Mouse (Mus musculus) heart, embryonic 11.5 days (tissue): Measurements from ENCODE around the gene Fam240a. TPM values are rescaled to one million over a fixed set of nuclear protein-coding genes. Genes with fewer than 3 reads are reported as not detected.

ENCODE experiments used
- ATAC-seq: fragments of 200-750 bp; cut with Nextera tagmentation; replicated peaks from 2 replicates; pipeline ENCODE4 v1.8.0; 2017; ENCODE audit warnings: moderate library complexity; ENCODE audit not compliant: insufficient number of reproducible peaks, low FRiP score, low TSS enrichment
- H3K27ac ChIP-seq: fragments of 300-500 bp; sonication (generic); 2 replicates; pipeline ENCODE4 v1.5.1; 2014; ENCODE audit warnings: mild to moderate bottlenecking, low read depth, low read length
- H3K27me3 ChIP-seq: fragments of 300-500 bp; sonication (generic); 2 replicates; pipeline ENCODE4 v1.6.1; 2014; ENCODE audit warnings: mild to moderate bottlenecking, low read length, mixed read lengths; ENCODE audit not compliant: control insufficient read depth, insufficient read depth
- H3K36me3 ChIP-seq: fragments of 300-500 bp; sonication (generic); 2 replicates; pipeline ENCODE4 v1.6.1; 2014; ENCODE audit warnings: mild to moderate bottlenecking, low read length, moderate library complexity, mixed read lengths; ENCODE audit not compliant: control insufficient read depth, insufficient read depth
- H3K4me1 ChIP-seq: fragments of 300-500 bp; sonication (generic); 2 replicates; pipeline ENCODE4 v1.6.1; 2014; ENCODE audit warnings: low read length; ENCODE audit not compliant: control insufficient read depth, insufficient read depth
- H3K4me2 ChIP-seq: fragments of 300-500 bp; sonication (generic); 2 replicates; pipeline ENCODE4 v1.6.1; 2014; ENCODE audit warnings: mild to moderate bottlenecking, moderate library complexity
- H3K4me3 ChIP-seq: fragments of 300-500 bp; sonication (generic); 2 replicates; pipeline ENCODE4 v1.5.1; 2014; ENCODE audit warnings: low read depth, low read length
- H3K9ac ChIP-seq: fragments of 300-500 bp; sonication (generic); 2 replicates; pipeline ENCODE4 v1.6.1; 2014; ENCODE audit warnings: mild to moderate bottlenecking, low read depth, low read length, moderate library complexity
- H3K9me3 ChIP-seq: fragments of 300-500 bp; sonication (generic); replicated peaks from 2 replicates; pipeline ENCODE4 v1.6.1; 2016; ENCODE audit warnings: low read length; ENCODE audit not compliant: control insufficient read depth
- WGBS: fragments of 180-500 bp; shearing (Covaris S2); extraction: QIAGEN DNeasy Blood & Tissue Kit; methylation state at CpG from one replicate; pipeline ENCODE4 v1.1.7; 2014; ENCODE audit not compliant: insufficient replicate concordance; 5-methylcytosine and 5-hydroxymethylcytosine counted together
- polyA plus RNA-seq: library from polyadenylated mRNA; unstranded; fragments of >200 nt; fragmentation: Nextera tagmentation; extraction: Ambion mirVana; gene quantifications from 2 replicates; pipeline ENCODE4 v1.2.1, GENCODE M21; 2014

Fam240a gene
- polyA plus RNA-seq, 1 experiment from 2014 or later: not detected

- peaks cover 11% of the 10 kb centered on the region; the same call in 1 of the 2 replicates for H3K4me1 ChIP-seq
- under 1% methylated on average over 55 of the region's 57 CpGs for WGBS
- ATAC-seq: peak; percentile 44; the same call in 1 of the 2 replicates
- no peaks in the 10 kb centered on the region for H3K36me3 ChIP-seq
- H3K4me2 ChIP-seq: peak within 1 kb of the TSS; percentile 96
- H3K9me3 ChIP-seq: no peaks in the 10 kb centered on the region
- H3K27me3 ChIP-seq: peaks cover 41% of the 10 kb centered on the region
- H3K9ac ChIP-seq: peak within 1 kb of the TSS; percentile 67
- H3K27ac ChIP-seq: no peak within 1 kb of the TSS
- peak within 1 kb of the TSS; percentile 67 for H3K4me3 ChIP-seq
Measured at GRCm38 (mm10) chr9:110879998-110880561, 36.6 kb downstream of the Fam240a start, which contains the start of gene Tmie. Gene Tmie (minus strand): TSS chr9:110880113.

GRCm38 (mm10) chr9:110879191-110879920, 37.3 kb downstream of the Fam240a start, which contains the start of gene Als2cl:
Gene Als2cl (plus strand): TSS chr9:110879870.
- Histone ChIP-seq H3K4me1 (peaks cover 11% of the 10 kb centered on the region; the same call in 1 of the 2 replicates), H3K9me3 (no peaks in the 10 kb centered on the region), H3K27ac (no peak within 1 kb of the TSS), H3K4me2 (peak within 1 kb of the TSS; percentile 96), H3K4me3 (peak within 1 kb of the TSS; percentile 67), H3K9ac (peak within 1 kb of the TSS; percentile 67), H3K27me3 (peaks cover 45% of the 10 kb centered on the region), H3K36me3 (no peaks in the 10 kb centered on the region)
- ATAC-seq: no peak
- 17% methylated on average over 12 of the region's 12 CpGs for WGBS

- no peaks in the 10 kb centered on the region for H3K36me3 ChIP-seq
- no peak for ATAC-seq
- H3K27me3 ChIP-seq: peaks cover 59% of the 10 kb centered on the region
- 75% methylated on average over 5 of the region's 5 CpGs for WGBS
- H3K9me3 ChIP-seq: no peaks in the 10 kb centered on the region
- no peak overlapping the region for H3K4me3 ChIP-seq
- no peak overlapping the region for H3K27ac ChIP-seq
- H3K4me1 ChIP-seq: peaks cover 11% of the 10 kb centered on the region; the same call in 1 of the 2 replicates
- H3K9ac ChIP-seq: no peak overlapping the region
- H3K4me2 ChIP-seq: no peak overlapping the region
Measured at GRCm38 (mm10) chr9:110877888-110878287, 38.8 kb downstream of the Fam240a start.

- ATAC-seq: no peak
- H3K27me3 ChIP-seq: peaks cover 64% of the 10 kb centered on the region
Measured at GRCm38 (mm10) chr9:110877353-110877752, 39.3 kb downstream of the Fam240a start.

GRCm38 (mm10) chr9:110875288-110875695, 41.4 kb downstream of the Fam240a start:
- H3K36me3 ChIP-seq: no peaks in the 10 kb centered on the region
- no peak overlapping the region for H3K4me3 ChIP-seq
- no peak overlapping the region for H3K27ac ChIP-seq
- H3K9me3 ChIP-seq: no peaks in the 10 kb centered on the region
- peaks cover 8% of the 10 kb centered on the region; the same call in 1 of the 2 replicates for H3K4me1 ChIP-seq
- no peak for ATAC-seq
- H3K9ac ChIP-seq: no peak overlapping the region
- no peak overlapping the region for H3K4me2 ChIP-seq
- WGBS: 22% methylated on average over 4 of the region's 6 CpGs
- H3K27me3 ChIP-seq: peaks cover 46% of the 10 kb centered on the region

More at GRCm38 (mm10) chr9:110877353-110877752, 39.3 kb downstream of the Fam240a start:
- H3K4me2 ChIP-seq: no peak overlapping the region
- no peaks in the 10 kb centered on the region for H3K9me3 ChIP-seq
- no peak overlapping the region for H3K27ac ChIP-seq
- no peak overlapping the region for H3K9ac ChIP-seq
- peaks cover 11% of the 10 kb centered on the region; the same call in 1 of the 2 replicates for H3K4me1 ChIP-seq
- H3K4me3 ChIP-seq: no peak overlapping the region
- H3K36me3 ChIP-seq: no peaks in the 10 kb centered on the region
- 76% methylated on average over 1 of the region's 1 CpGs for WGBS

GRCm38 (mm10) chr9:110874660-110875191, 41.9 kb downstream of the Fam240a start:
- no peak for ATAC-seq
- 35% methylated on average over 3 of the region's 3 CpGs for WGBS
- Histone ChIP-seq H3K4me2 (no peak overlapping the region), H3K9ac (no peak overlapping the region), H3K27ac (no peak overlapping the region), H3K4me3 (no peak overlapping the region), H3K36me3 (no peaks in the 10 kb centered on the region), H3K27me3 (peaks cover 40% of the 10 kb centered on the region), H3K9me3 (no peaks in the 10 kb centered on the region), H3K4me1 (peaks cover 4% of the 10 kb centered on the region; the same call in 1 of the 2 replicates)

- peaks cover 33% of the 10 kb centered on the region for H3K27me3 ChIP-seq
- H3K27ac ChIP-seq: no peak overlapping the region
- H3K9me3 ChIP-seq: no peaks in the 10 kb centered on the region
- no peaks in the 10 kb centered on the region for H3K4me1 ChIP-seq
- WGBS: 13% methylated on average over 40 of the region's 40 CpGs
- peak overlapping the region; percentile 33 for H3K4me3 ChIP-seq
- no peak for ATAC-seq
- H3K9ac ChIP-seq: 0 out of 2 replicates have a peak overlapping the region, but pooled peaks have one; percentile 39
- H3K36me3 ChIP-seq: no peaks in the 10 kb centered on the region
- H3K4me2 ChIP-seq: peak overlapping the region; percentile 66
Measured at GRCm38 (mm10) chr9:110873681-110874659, 42.7 kb downstream of the Fam240a start.

- Histone ChIP-seq H3K4me1 (no peaks in the 10 kb centered on the region), H3K36me3 (no peaks in the 10 kb centered on the region), H3K9me3 (no peaks in the 10 kb centered on the region), H3K9ac (no peak overlapping the region), H3K27ac (no peak overlapping the region), H3K27me3 (peaks cover 30% of the 10 kb centered on the region), H3K4me3 (no peak overlapping the region), H3K4me2 (no peak overlapping the region)
- no peak for ATAC-seq
- 19% methylated on average over 7 of the region's 7 CpGs for WGBS
Measured at GRCm38 (mm10) chr9:110871030-110871429, 45.6 kb downstream of the Fam240a start.
